Mouse (Mus musculus): Measurements from ENCODE around the gene Olfr43. TPM values are rescaled to one million over a fixed set of nuclear protein-coding genes. Genes with fewer than 3 reads are reported as not detected.

Gene Olfr43
- polyA plus RNA-seq (2012; rRNA removed) (not detected in 2 replicates), polyA plus RNA-seq (2014; fragmentation: Nextera tagmentation; extraction: Ambion mirVana) (not detected in 2 replicates)

GRCm38 (mm10) chr11:74211279-74211678 lies at the start of gene Olfr43:
Olfr43 (minus strand) TSS chr11:74211379.
- Histone ChIP-seq H3K4me3 (ENCODE audit: insufficient read depth in 1 of 2, low read depth in 2 of 2, low read length in 2 of 2) (no peak within 1 kb of the TSS), H3K4me2 (ENCODE audit: low read depth) (no peak within 1 kb of the TSS), H3K27ac (no peak within 1 kb of the TSS), H3K9me3 (ENCODE audit: control insufficient read depth, low read length) (no peaks in the 10 kb centered on the region), H3K27me3 (ENCODE audit: control insufficient read depth, insufficient read depth, low read length) (no peaks in the 10 kb centered on the region), H3K9ac (replicated peaks) (no peak within 1 kb of the TSS), H3K36me3 (replicated peaks; ENCODE audit: control insufficient read depth, insufficient read depth, low read depth) (no peaks in the 10 kb centered on the region), H3K4me1 (replicated peaks; ENCODE audit: control insufficient read depth in 2 of 2, insufficient read depth in 2 of 2, low read length in 1 of 2) (no peaks in the 10 kb centered on the region)
- DNase-seq (ENCODE audit: low read depth in 3 of 3, low spot score in 3 of 3), result no peak
- WGBS (ENCODE audit: insufficient replicate concordance), result 18% methylated on average over 1 of the region's 1 CpGs
- no peak for ATAC-seq (ENCODE audit: insufficient read depth)
- no peak for TF ChIP-seq EP300 (IDR thresholded peaks at IDR 0.05; ENCODE audit: low read depth)
- no peak for TF ChIP-seq CTCF (IDR thresholded peaks at IDR 0.05; ENCODE audit: low read depth)

GRCm38 (mm10) chr11:74259508-74259907 lies 48.3 kb upstream of the Olfr43 start, which contains the start of gene Olfr406:
Olfr406 (plus strand) TSS chr11:74259808.
- WGBS (ENCODE audit: insufficient replicate concordance), result 19% methylated on average over 2 of the region's 2 CpGs
- DNase-seq (ENCODE audit: low read depth in 3 of 3, low spot score in 3 of 3) (no peak), ATAC-seq (ENCODE audit: insufficient read depth) (no peak)
- Histone ChIP-seq H3K9me3 (ENCODE audit: control insufficient read depth, low read length) (no peaks in the 10 kb centered on the region), H3K4me3 (ENCODE audit: insufficient read depth in 1 of 2, low read depth in 2 of 2, low read length in 2 of 2) (no peak within 1 kb of the TSS), H3K27ac (no peak within 1 kb of the TSS), H3K4me1 (replicated peaks; ENCODE audit: control insufficient read depth in 2 of 2, insufficient read depth in 2 of 2, low read length in 1 of 2) (no peaks in the 10 kb centered on the region), H3K27me3 (ENCODE audit: control insufficient read depth, insufficient read depth, low read length) (no peaks in the 10 kb centered on the region), H3K36me3 (replicated peaks; ENCODE audit: control insufficient read depth, insufficient read depth, low read depth) (no peaks in the 10 kb centered on the region), H3K9ac (replicated peaks) (no peak within 1 kb of the TSS), H3K4me2 (ENCODE audit: low read depth) (no peak within 1 kb of the TSS)
- TF ChIP-seq CTCF (IDR thresholded peaks at IDR 0.05; ENCODE audit: low read depth), result no peak
- no peak for TF ChIP-seq EP300 (IDR thresholded peaks at IDR 0.05; ENCODE audit: low read depth)

GRCm38 (mm10) chr11:74241201-74241600 lies 30.0 kb upstream of the Olfr43 start:
- Histone ChIP-seq H3K4me1 (replicated peaks; ENCODE audit: control insufficient read depth in 2 of 2, insufficient read depth in 2 of 2, low read length in 1 of 2) (no peaks in the 10 kb centered on the region), H3K27ac (no peak overlapping the region), H3K4me2 (ENCODE audit: low read depth) (no peak overlapping the region), H3K4me3 (ENCODE audit: insufficient read depth in 1 of 2, low read depth in 2 of 2, low read length in 2 of 2) (no peak overlapping the region), H3K27me3 (ENCODE audit: control insufficient read depth, insufficient read depth, low read length) (no peaks in the 10 kb centered on the region), H3K9ac (replicated peaks) (no peak overlapping the region), H3K36me3 (replicated peaks; ENCODE audit: control insufficient read depth, insufficient read depth, low read depth) (no peaks in the 10 kb centered on the region), H3K9me3 (ENCODE audit: control insufficient read depth, low read length) (no peaks in the 10 kb centered on the region)
- WGBS (ENCODE audit: insufficient replicate concordance), result 60% methylated on average over 3 of the region's 3 CpGs
- no peak for ATAC-seq (ENCODE audit: insufficient read depth)
- TF ChIP-seq EP300 (IDR thresholded peaks at IDR 0.05; ENCODE audit: low read depth), result no peak
- no peak for TF ChIP-seq CTCF (IDR thresholded peaks at IDR 0.05; ENCODE audit: low read depth)
- DNase-seq (ENCODE audit: low read depth in 3 of 3, low spot score in 3 of 3), result no peak

GRCm38 (mm10) chr11:74185949-74186348 lies 25.2 kb downstream of the Olfr43 start, which contains the start of gene Olfr403:
Olfr403 (plus strand) TSS chr11:74186249.
- Histone ChIP-seq H3K9ac (replicated peaks) (no peak within 1 kb of the TSS), H3K4me1 (replicated peaks; ENCODE audit: control insufficient read depth in 2 of 2, insufficient read depth in 2 of 2, low read length in 1 of 2) (no peaks in the 10 kb centered on the region), H3K36me3 (replicated peaks; ENCODE audit: control insufficient read depth, insufficient read depth, low read depth) (no peaks in the 10 kb centered on the region), H3K27me3 (ENCODE audit: control insufficient read depth, insufficient read depth, low read length) (no peaks in the 10 kb centered on the region), H3K27ac (no peak within 1 kb of the TSS), H3K4me3 (ENCODE audit: insufficient read depth in 1 of 2, low read depth in 2 of 2, low read length in 2 of 2) (no peak within 1 kb of the TSS), H3K4me2 (ENCODE audit: low read depth) (no peak within 1 kb of the TSS), H3K9me3 (ENCODE audit: control insufficient read depth, low read length) (no peaks in the 10 kb centered on the region)
- no peak for DNase-seq (ENCODE audit: low read depth in 3 of 3, low spot score in 3 of 3)
- TF ChIP-seq EP300 (IDR thresholded peaks at IDR 0.05; ENCODE audit: low read depth) (no peak), CTCF (IDR thresholded peaks at IDR 0.05; ENCODE audit: low read depth) (no peak)
- ATAC-seq (ENCODE audit: insufficient read depth), result no peak

GRCm38 (mm10) chr11:74183745-74184144 lies 27.4 kb downstream of the Olfr43 start:
- TF ChIP-seq EP300 (IDR thresholded peaks at IDR 0.05; ENCODE audit: low read depth), result no peak
- no peak for TF ChIP-seq CTCF (IDR thresholded peaks at IDR 0.05; ENCODE audit: low read depth)
- H3K4me2 ChIP-seq (ENCODE audit: low read depth), result no peak overlapping the region
- no peak overlapping the region for H3K4me3 ChIP-seq (ENCODE audit: insufficient read depth in 1 of 2, low read depth in 2 of 2, low read length in 2 of 2)
- WGBS (ENCODE audit: insufficient replicate concordance), result 46% methylated on average over 4 of the region's 4 CpGs
- DNase-seq (ENCODE audit: low read depth in 3 of 3, low spot score in 3 of 3) (no peak), ATAC-seq (ENCODE audit: insufficient read depth) (no peak)
- no peaks in the 10 kb centered on the region for H3K36me3 ChIP-seq (replicated peaks; ENCODE audit: control insufficient read depth, insufficient read depth, low read depth)
- H3K9ac ChIP-seq (replicated peaks), result no peak overlapping the region
- H3K9me3 ChIP-seq (ENCODE audit: control insufficient read depth, low read length), result no peaks in the 10 kb centered on the region
- no peak overlapping the region for H3K27ac ChIP-seq
- no peaks in the 10 kb centered on the region for H3K27me3 ChIP-seq (ENCODE audit: control insufficient read depth, insufficient read depth, low read length)
- H3K4me1 ChIP-seq (replicated peaks; ENCODE audit: control insufficient read depth in 2 of 2, insufficient read depth in 2 of 2, low read length in 1 of 2), result no peaks in the 10 kb centered on the region

Measured in liver, embryonic 14.5 days (tissue).